Mouse (Mus musculus): ENCODE measurements around the gene Mbnl2. TPM values are rescaled to one million over a fixed set of nuclear protein-coding genes. Genes with fewer than 3 reads are reported as not detected.

Mbnl2 gene
- total RNA-seq, 1 experiment = 33.4 TPM

DNA sequence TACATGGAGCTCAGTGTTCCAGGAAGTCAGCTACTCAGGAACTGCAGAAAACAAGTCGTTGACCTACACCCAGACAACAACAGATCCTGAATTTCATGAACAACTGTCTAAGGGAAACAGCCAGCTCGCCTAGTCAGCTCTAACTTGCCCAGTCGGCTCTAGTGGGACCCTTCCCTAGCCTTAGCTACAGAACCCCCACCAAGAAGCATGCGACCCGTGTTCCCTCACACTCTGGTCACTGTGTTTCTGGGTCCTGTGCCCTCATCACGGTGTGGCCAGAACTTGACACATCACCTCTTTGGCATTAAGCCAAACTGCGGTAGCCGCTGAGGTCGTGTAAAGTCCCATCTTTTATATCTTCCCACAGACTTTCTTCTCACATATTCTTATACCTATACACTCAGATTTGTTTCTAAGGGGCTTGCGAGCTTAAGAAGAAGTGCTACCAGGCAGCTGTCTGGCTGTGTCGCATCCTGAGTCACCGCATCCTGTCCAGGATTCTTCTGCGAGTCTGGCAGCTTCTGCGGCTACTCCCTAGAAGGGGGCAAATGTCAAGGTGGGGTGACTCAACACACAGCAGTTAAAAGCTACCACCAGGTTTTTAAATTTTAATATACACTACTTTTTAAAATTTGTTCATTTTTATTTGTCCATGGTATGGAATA lies 193.8 kb downstream of the Mbnl2 start:
- no peaks in the 10 kb centered on the region for H3K4me1 ChIP-seq (ENCODE audit: control insufficient read depth in 2 of 2, insufficient read depth in 2 of 2, low read length in 2 of 2, poor library complexity in 1 of 2)
- TF ChIP-seq ZC3H11A (IDR thresholded peaks at IDR 0.05; ENCODE audit: borderline replicate concordance, low read depth, low read length) (no peak), HCFC1 (IDR thresholded peaks at IDR 0.05; ENCODE audit: borderline replicate concordance, insufficient read depth, low read length) (no peak), ZNF384 (IDR thresholded peaks at IDR 0.05; ENCODE audit: low read depth, low read length) (no peak), MAFK (IDR thresholded peaks at IDR 0.05; ENCODE audit: insufficient read depth, low read depth, low read length) (no peak), CHD2 (IDR thresholded peaks at IDR 0.05; ENCODE audit: low read depth, low read length) (no peak)
- no peaks in the 10 kb centered on the region for H3K36me3 ChIP-seq (ENCODE audit: control insufficient read depth, insufficient read depth, low read length, poor library complexity, severe bottlenecking)
- no peak overlapping the region for H3K9ac ChIP-seq (ENCODE audit: insufficient read depth, low read depth, low read length, poor library complexity, severe bottlenecking)
- H3K9me3 ChIP-seq (ENCODE audit: control insufficient read depth, insufficient read depth, low read depth, low read length) = no peaks in the 10 kb centered on the region
- no peak overlapping the region for H3K4me3 ChIP-seq (ENCODE audit: insufficient read depth in 1 of 2, low read depth in 1 of 2, low read length in 2 of 2, poor library complexity in 1 of 2, severe bottlenecking in 1 of 2)
- DNase-seq (ENCODE audit: low read depth, low spot score) = no peak
- in situ Hi-C loops (cut with MboI; ENCODE audit: low sequenced_read_pairs in 2 of 2, unreplicated experiment in 2 of 2) = no loop called here
- H3K27ac ChIP-seq (ENCODE audit: insufficient read depth, low read depth, low read length, poor library complexity, severe bottlenecking) = no peak overlapping the region

GRCm38 (mm10) chr14:120476186-120476697 lies 200.8 kb downstream of the Mbnl2 start:
- H3K4me1 ChIP-seq (ENCODE audit: control insufficient read depth in 2 of 2, insufficient read depth in 2 of 2, low read length in 2 of 2, poor library complexity in 1 of 2) = no peaks in the 10 kb centered on the region; a peak in 1 of 4 replicates
- H3K9ac ChIP-seq (ENCODE audit: insufficient read depth, low read depth, low read length, poor library complexity, severe bottlenecking) = no peak overlapping the region
- in situ Hi-C loops (cut with MboI; ENCODE audit: low sequenced_read_pairs in 2 of 2, unreplicated experiment in 2 of 2) = no loop called here
- TF ChIP-seq HCFC1 (IDR thresholded peaks at IDR 0.05; ENCODE audit: borderline replicate concordance, insufficient read depth, low read length) = no peak
- TF ChIP-seq MAFK (IDR thresholded peaks at IDR 0.05; ENCODE audit: insufficient read depth, low read depth, low read length) = no peak
- no peak for TF ChIP-seq ZC3H11A (IDR thresholded peaks at IDR 0.05; ENCODE audit: borderline replicate concordance, low read depth, low read length)
- TF ChIP-seq CHD2 (IDR thresholded peaks at IDR 0.05; ENCODE audit: low read depth, low read length) = no peak
- no peak for TF ChIP-seq ZNF384 (IDR thresholded peaks at IDR 0.05; ENCODE audit: low read depth, low read length)
- DNase-seq (ENCODE audit: low read depth, low spot score) = no peak
- H3K9me3 ChIP-seq (ENCODE audit: control insufficient read depth, insufficient read depth, low read depth, low read length) = no peaks in the 10 kb centered on the region
- 0 out of 2 replicates have a peak, but pooled peaks cover 2% of the 10 kb centered on the region for H3K36me3 ChIP-seq (ENCODE audit: control insufficient read depth, insufficient read depth, low read length, poor library complexity, severe bottlenecking)
- no peak overlapping the region for H3K4me3 ChIP-seq (ENCODE audit: insufficient read depth in 1 of 2, low read depth in 1 of 2, low read length in 2 of 2, poor library complexity in 1 of 2, severe bottlenecking in 1 of 2)
- no peak overlapping the region for H3K27ac ChIP-seq (ENCODE audit: insufficient read depth, low read depth, low read length, poor library complexity, severe bottlenecking)

DNA sequence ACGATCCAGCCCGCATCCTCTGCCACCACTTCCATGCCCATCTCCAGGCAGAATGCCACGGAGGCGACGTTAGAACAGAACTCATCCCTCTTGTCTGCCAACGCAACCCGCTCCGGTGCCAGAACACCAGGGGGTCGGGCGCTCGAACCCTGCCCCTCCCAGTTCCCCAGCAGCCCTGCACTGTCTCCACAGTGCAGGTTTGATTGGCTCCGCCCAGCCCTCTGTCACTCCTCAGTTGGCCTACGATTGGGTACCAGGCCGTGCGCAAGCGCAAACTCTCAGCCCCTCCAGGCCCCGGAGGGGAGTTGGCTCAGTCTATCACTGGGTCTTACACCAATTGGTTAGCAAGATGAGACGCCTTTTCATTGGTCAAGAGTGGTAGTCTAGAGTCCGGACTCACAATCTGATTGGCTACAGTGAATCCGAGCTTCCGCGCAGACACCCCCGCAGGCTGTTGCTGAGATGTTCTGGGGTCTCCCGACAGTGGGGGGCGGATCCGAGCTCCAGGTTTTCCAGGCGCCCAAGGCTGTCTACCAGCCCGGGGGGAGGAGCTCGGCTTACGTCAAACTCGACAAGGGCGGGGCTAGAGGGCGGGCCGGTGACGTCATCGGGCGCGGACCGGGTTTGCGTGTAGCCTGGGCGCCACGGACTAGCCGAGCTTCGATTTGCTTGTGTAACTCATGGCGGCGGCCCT lies 202.0 kb downstream of the Mbnl2 start:
- Histone ChIP-seq H3K9me3 (ENCODE audit: control insufficient read depth, insufficient read depth, low read depth, low read length) (no peaks in the 10 kb centered on the region), H3K27ac (ENCODE audit: insufficient read depth, low read depth, low read length, poor library complexity, severe bottlenecking) (peak overlapping the region; percentile 96), H3K36me3 (ENCODE audit: control insufficient read depth, insufficient read depth, low read length, poor library complexity, severe bottlenecking) (0 out of 2 replicates have a peak, but pooled peaks cover 2% of the 10 kb centered on the region), H3K9ac (ENCODE audit: insufficient read depth, low read depth, low read length, poor library complexity, severe bottlenecking) (peak overlapping the region; percentile 87), H3K4me1 (ENCODE audit: control insufficient read depth in 2 of 2, insufficient read depth in 2 of 2, low read length in 2 of 2, poor library complexity in 1 of 2) (no peaks in the 10 kb centered on the region; a peak in 1 of 4 replicates), H3K4me3 (ENCODE audit: insufficient read depth in 1 of 2, low read depth in 1 of 2, low read length in 2 of 2, poor library complexity in 1 of 2, severe bottlenecking in 1 of 2) (peak overlapping the region; percentile 84 to 94)
- in situ Hi-C loops (cut with MboI; ENCODE audit: low sequenced_read_pairs in 2 of 2, unreplicated experiment in 2 of 2) = no loop called here
- peak; percentile 94 for DNase-seq (ENCODE audit: low read depth, low spot score)
- TF ChIP-seq CHD2 (IDR thresholded peaks at IDR 0.05; ENCODE audit: low read depth, low read length) (peak; percentile 85), HCFC1 (IDR thresholded peaks at IDR 0.05; ENCODE audit: borderline replicate concordance, insufficient read depth, low read length) (no peak), ZC3H11A (IDR thresholded peaks at IDR 0.05; ENCODE audit: borderline replicate concordance, low read depth, low read length) (0 out of 2 replicates have a peak, but pooled peaks have one; percentile 7), MAFK (IDR thresholded peaks at IDR 0.05; ENCODE audit: insufficient read depth, low read depth, low read length) (no peak)

GRCm38 (mm10) chr14:120477982-120478568 lies 202.6 kb downstream of the Mbnl2 start, which contains the start of gene Rap2a:
Gene Rap2a (plus strand): TSS chr14:120478444.
- in situ Hi-C loops (cut with MboI; ENCODE audit: low sequenced_read_pairs in 2 of 2, unreplicated experiment in 2 of 2) = no loop called here
- H3K4me3 ChIP-seq (ENCODE audit: insufficient read depth in 1 of 2, low read depth in 1 of 2, low read length in 2 of 2, poor library complexity in 1 of 2, severe bottlenecking in 1 of 2) = peak within 1 kb of the TSS; percentile 84 to 95
- H3K27ac ChIP-seq (ENCODE audit: insufficient read depth, low read depth, low read length, poor library complexity, severe bottlenecking) = peak within 1 kb of the TSS; percentile 96
- DNase-seq (ENCODE audit: low read depth, low spot score) = peak; percentile 69
- TF ChIP-seq ZC3H11A (IDR thresholded peaks at IDR 0.05; ENCODE audit: borderline replicate concordance, low read depth, low read length) = no peak
- peak; percentile 74; the same call in 1 of the 2 replicates for TF ChIP-seq HCFC1 (IDR thresholded peaks at IDR 0.05; ENCODE audit: borderline replicate concordance, insufficient read depth, low read length)
- 0 out of 2 replicates have a peak, but pooled peaks cover 2% of the 10 kb centered on the region for H3K36me3 ChIP-seq (ENCODE audit: control insufficient read depth, insufficient read depth, low read length, poor library complexity, severe bottlenecking)
- H3K9me3 ChIP-seq (ENCODE audit: control insufficient read depth, insufficient read depth, low read depth, low read length) = no peaks in the 10 kb centered on the region
- H3K4me1 ChIP-seq (ENCODE audit: control insufficient read depth in 2 of 2, insufficient read depth in 2 of 2, low read length in 2 of 2, poor library complexity in 1 of 2) = no peaks in the 10 kb centered on the region; a peak in 1 of 4 replicates
- H3K9ac ChIP-seq (ENCODE audit: insufficient read depth, low read depth, low read length, poor library complexity, severe bottlenecking) = peak within 1 kb of the TSS; percentile 87
